Mouse (Mus musculus): Measurements from ENCODE around the gene Lrch1. TPM values are rescaled to one million over a fixed set of nuclear protein-coding genes. Genes with fewer than 3 reads are reported as not detected.

Gene Lrch1
- polyA plus RNA-seq, 2 experiments, result 2.7 to 3.4 TPM

GRCm38 (mm10) chr14:74908250-74908649 is 39.4 kb downstream of the Lrch1 start:
- Histone ChIP-seq H3K36me3 (replicated peaks; ENCODE audit: control insufficient read depth, insufficient read depth, low read depth) (no peaks in the 10 kb centered on the region), H3K4me2 (ENCODE audit: low read depth) (no peak overlapping the region), H3K27ac (no peak overlapping the region), H3K4me3 (ENCODE audit: insufficient read depth in 1 of 2, low read depth in 2 of 2, low read length in 2 of 2) (no peak overlapping the region), H3K9ac (replicated peaks) (no peak overlapping the region), H3K9me3 (ENCODE audit: control insufficient read depth, low read length) (no peaks in the 10 kb centered on the region), H3K4me1 (replicated peaks; ENCODE audit: control insufficient read depth in 2 of 2, insufficient read depth in 2 of 2, low read length in 1 of 2) (no peaks in the 10 kb centered on the region; a peak in 2 of 4 replicates), H3K27me3 (ENCODE audit: control insufficient read depth, insufficient read depth, low read length) (no peaks in the 10 kb centered on the region)
- DNase-seq (ENCODE audit: low read depth in 3 of 3, low spot score in 3 of 3), result no peak
- no peak for ATAC-seq (ENCODE audit: insufficient read depth)
- WGBS (ENCODE audit: insufficient replicate concordance), result 47% methylated on average over 6 of the region's 6 CpGs
- TF ChIP-seq CTCF (IDR thresholded peaks at IDR 0.05; ENCODE audit: low read depth), result no peak
- TF ChIP-seq EP300 (IDR thresholded peaks at IDR 0.05; ENCODE audit: low read depth), result no peak

GRCm38 (mm10) chr14:74907706-74908105 is 40.0 kb downstream of the Lrch1 start:
- no peaks in the 10 kb centered on the region for H3K36me3 ChIP-seq (replicated peaks; ENCODE audit: control insufficient read depth, insufficient read depth, low read depth)
- H3K27ac ChIP-seq, result no peak overlapping the region
- no peak overlapping the region for H3K4me3 ChIP-seq (ENCODE audit: insufficient read depth in 1 of 2, low read depth in 2 of 2, low read length in 2 of 2)
- TF ChIP-seq CTCF (IDR thresholded peaks at IDR 0.05; ENCODE audit: low read depth), result no peak
- TF ChIP-seq EP300 (IDR thresholded peaks at IDR 0.05; ENCODE audit: low read depth), result no peak
- H3K4me1 ChIP-seq (replicated peaks; ENCODE audit: control insufficient read depth in 2 of 2, insufficient read depth in 2 of 2, low read length in 1 of 2), result no peaks in the 10 kb centered on the region; a peak in 2 of 4 replicates
- no peak overlapping the region for H3K9ac ChIP-seq (replicated peaks)
- no peak for DNase-seq (ENCODE audit: low read depth in 3 of 3, low spot score in 3 of 3)
- no peak for ATAC-seq (ENCODE audit: insufficient read depth)
- H3K4me2 ChIP-seq (ENCODE audit: low read depth), result no peak overlapping the region
- no peaks in the 10 kb centered on the region for H3K9me3 ChIP-seq (ENCODE audit: control insufficient read depth, low read length)
- 80% methylated on average over 8 of the region's 8 CpGs for WGBS (ENCODE audit: insufficient replicate concordance)
- no peaks in the 10 kb centered on the region for H3K27me3 ChIP-seq (ENCODE audit: control insufficient read depth, insufficient read depth, low read length)

GRCm38 (mm10) chr14:74905990-74906389 is 41.7 kb downstream of the Lrch1 start:
- WGBS (ENCODE audit: insufficient replicate concordance), result 46% methylated on average over 3 of the region's 3 CpGs
- H3K27me3 ChIP-seq (ENCODE audit: control insufficient read depth, insufficient read depth, low read length), result no peaks in the 10 kb centered on the region
- H3K36me3 ChIP-seq (replicated peaks; ENCODE audit: control insufficient read depth, insufficient read depth, low read depth), result no peaks in the 10 kb centered on the region
- no peak overlapping the region for H3K9ac ChIP-seq (replicated peaks)
- H3K27ac ChIP-seq, result no peak overlapping the region
- no peak for DNase-seq (ENCODE audit: low read depth in 3 of 3, low spot score in 3 of 3)
- peaks cover 5 to 6% of the 10 kb centered on the region in 2 experiments for H3K4me1 ChIP-seq (replicated peaks; ENCODE audit: control insufficient read depth in 2 of 2, insufficient read depth in 2 of 2, low read length in 1 of 2)
- ATAC-seq (ENCODE audit: insufficient read depth), result no peak
- no peaks in the 10 kb centered on the region for H3K9me3 ChIP-seq (ENCODE audit: control insufficient read depth, low read length)
- TF ChIP-seq EP300 (IDR thresholded peaks at IDR 0.05; ENCODE audit: low read depth), result no peak
- no peak for TF ChIP-seq CTCF (IDR thresholded peaks at IDR 0.05; ENCODE audit: low read depth)
- H3K4me2 ChIP-seq (ENCODE audit: low read depth), result no peak overlapping the region
- H3K4me3 ChIP-seq (ENCODE audit: insufficient read depth in 1 of 2, low read depth in 2 of 2, low read length in 2 of 2), result no peak overlapping the region

GRCm38 (mm10) chr14:74904442-74904841 is 43.2 kb downstream of the Lrch1 start:
- H3K9ac ChIP-seq (replicated peaks), result no peak overlapping the region
- TF ChIP-seq CTCF (IDR thresholded peaks at IDR 0.05; ENCODE audit: low read depth) (no peak), EP300 (IDR thresholded peaks at IDR 0.05; ENCODE audit: low read depth) (no peak)
- H3K9me3 ChIP-seq (ENCODE audit: control insufficient read depth, low read length), result no peaks in the 10 kb centered on the region
- H3K36me3 ChIP-seq (replicated peaks; ENCODE audit: control insufficient read depth, insufficient read depth, low read depth), result no peaks in the 10 kb centered on the region
- WGBS (ENCODE audit: insufficient replicate concordance), result 53% methylated on average over 5 of the region's 5 CpGs
- ATAC-seq (ENCODE audit: insufficient read depth), result no peak
- no peak overlapping the region for H3K27ac ChIP-seq
- peaks cover 17 to 21% of the 10 kb centered on the region in 2 experiments for H3K4me1 ChIP-seq (replicated peaks; ENCODE audit: control insufficient read depth in 2 of 2, insufficient read depth in 2 of 2, low read length in 1 of 2)
- H3K4me3 ChIP-seq (ENCODE audit: insufficient read depth in 1 of 2, low read depth in 2 of 2, low read length in 2 of 2), result no peak overlapping the region
- H3K4me2 ChIP-seq (ENCODE audit: low read depth), result no peak overlapping the region
- no peaks in the 10 kb centered on the region for H3K27me3 ChIP-seq (ENCODE audit: control insufficient read depth, insufficient read depth, low read length)
- no peak for DNase-seq (ENCODE audit: low read depth in 3 of 3, low spot score in 3 of 3)

- ATAC-seq (ENCODE audit: insufficient read depth) (no peak), DNase-seq (ENCODE audit: low read depth in 3 of 3, low spot score in 3 of 3) (no peak)
- no peak for TF ChIP-seq CTCF (IDR thresholded peaks at IDR 0.05; ENCODE audit: low read depth)
- TF ChIP-seq EP300 (IDR thresholded peaks at IDR 0.05; ENCODE audit: low read depth), result no peak
- Histone ChIP-seq H3K4me1 (replicated peaks; ENCODE audit: control insufficient read depth in 2 of 2, insufficient read depth in 2 of 2, low read length in 1 of 2) (peaks cover 17 to 21% of the 10 kb centered on the region in 2 experiments), H3K27me3 (ENCODE audit: control insufficient read depth, insufficient read depth, low read length) (no peaks in the 10 kb centered on the region), H3K4me2 (ENCODE audit: low read depth) (no peak overlapping the region), H3K4me3 (ENCODE audit: insufficient read depth in 1 of 2, low read depth in 2 of 2, low read length in 2 of 2) (no peak overlapping the region), H3K9me3 (ENCODE audit: control insufficient read depth, low read length) (no peaks in the 10 kb centered on the region), H3K9ac (replicated peaks) (no peak overlapping the region), H3K36me3 (replicated peaks; ENCODE audit: control insufficient read depth, insufficient read depth, low read depth) (no peaks in the 10 kb centered on the region), H3K27ac (no peak overlapping the region)
- 72% methylated on average over 4 of the region's 4 CpGs for WGBS (ENCODE audit: insufficient replicate concordance)
Observed at GRCm38 (mm10) chr14:74903047-74903446, 44.6 kb downstream of the Lrch1 start.

All from liver, embryonic 14.5 days (tissue).